Mouse (Mus musculus): ENCODE results near the gene Lkaaear1. TPM values are rescaled to one million over a fixed set of nuclear protein-coding genes. Genes with fewer than 3 reads are reported as not detected.
A peak's percentile ranks its signal among the peaks of the same experiment; 100 is the strongest.

Lkaaear1 gene
- polyA plus RNA-seq, 1 experiment from 2014 or later: not detected

GRCm38 (mm10) chr2:181680716-181681117 lies 17.5 kb downstream of the Lkaaear1 start:
- Histone ChIP-seq H3K9ac (replicated peaks) (peak overlapping the region; percentile 87), H3K9me3 (no peaks in the 10 kb centered on the region), H3K27me3 (no peaks in the 10 kb centered on the region), H3K4me2 (replicated peaks) (peak overlapping the region; percentile 92), H3K4me1 (peaks cover 22% of the 10 kb centered on the region), H3K36me3 (peaks cover 3% of the 10 kb centered on the region; the same call in 1 of the 2 replicates), H3K27ac (replicated peaks) (peak overlapping the region; percentile 41; the same call in 1 of the 2 replicates), H3K4me3 (peak overlapping the region; percentile 79)
- peak; percentile 48; the same call in 1 of the 2 replicates for ATAC-seq (replicated peaks)
- WGBS: 16% methylated on average over 7 of the region's 7 CpGs

DNA sequence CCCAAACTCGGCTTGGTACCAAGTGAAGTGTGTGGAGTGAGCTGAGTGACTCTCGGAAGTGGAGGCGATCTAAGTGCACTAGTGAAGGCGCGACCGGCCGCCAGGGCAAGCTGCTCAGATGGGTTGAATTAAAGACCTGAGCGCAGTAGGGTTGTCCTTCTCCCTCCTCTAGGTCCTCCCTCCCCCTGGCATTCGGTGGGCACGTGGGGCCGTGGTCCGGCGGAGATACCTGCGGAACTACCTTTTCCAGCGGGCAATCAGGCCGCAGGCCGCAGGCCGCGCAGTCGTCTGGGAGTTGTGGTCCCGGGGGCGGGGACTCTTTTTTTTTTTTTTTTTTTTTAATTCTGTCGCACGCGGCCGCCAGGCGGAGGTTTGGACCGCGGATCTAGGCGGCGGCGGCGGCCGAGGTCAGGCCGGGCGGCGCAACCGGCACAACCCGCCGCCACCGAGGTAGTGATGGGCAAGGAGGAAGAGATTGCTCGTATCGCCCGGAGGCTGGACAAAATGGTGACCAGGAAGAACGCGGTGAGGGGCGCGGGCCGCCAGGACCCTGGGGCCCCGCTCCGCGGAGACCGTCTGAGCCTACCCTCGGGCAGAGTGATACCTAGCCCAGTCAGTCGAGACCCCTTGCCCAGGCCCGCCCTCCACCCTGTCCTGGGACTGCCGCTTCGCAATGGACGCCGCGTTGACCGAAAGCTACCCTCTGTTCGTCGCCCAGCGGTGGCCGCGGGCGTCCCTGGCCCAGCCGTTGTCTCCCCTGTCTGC lies 18.1 kb downstream of the Lkaaear1 start, which contains the start of gene Tcea2:
TSS of gene Tcea2 (plus strand) at position 360 of the 765 bp plus-strand sequence.
- Histone ChIP-seq H3K9me3 (no peaks in the 10 kb centered on the region), H3K4me3 (peak within 1 kb of the TSS; percentile 79), H3K4me2 (replicated peaks) (peak within 1 kb of the TSS; percentile 92), H3K9ac (replicated peaks) (peak within 1 kb of the TSS; percentile 87), H3K27ac (replicated peaks) (peak within 1 kb of the TSS; percentile 51), H3K27me3 (no peaks in the 10 kb centered on the region), H3K4me1 (peaks cover 28% of the 10 kb centered on the region), H3K36me3 (peaks cover 3% of the 10 kb centered on the region; the same call in 1 of the 2 replicates)
- peak; percentile 53 for ATAC-seq (replicated peaks)
- WGBS: under 1% methylated on average over 69 of the region's 69 CpGs

- no peak overlapping the region for H3K4me3 ChIP-seq
- H3K36me3 ChIP-seq: no peaks in the 10 kb centered on the region
- H3K9ac ChIP-seq (replicated peaks): no peak overlapping the region
- H3K9me3 ChIP-seq: no peaks in the 10 kb centered on the region
- no peak overlapping the region for H3K4me2 ChIP-seq (replicated peaks)
- no peak overlapping the region for H3K27ac ChIP-seq (replicated peaks)
- H3K4me1 ChIP-seq: peaks cover 28% of the 10 kb centered on the region
- ATAC-seq (replicated peaks): peak; percentile 39
- WGBS: 42% methylated on average over 1 of the region's 1 CpGs
- peaks cover 7% of the 10 kb centered on the region for H3K27me3 ChIP-seq
Measured at GRCm38 (mm10) chr2:181678780-181679179, 19.5 kb downstream of the Lkaaear1 start.

- H3K9ac ChIP-seq (replicated peaks): no peak overlapping the region
Measured at GRCm38 (mm10) chr2:181677755-181678098, 20.5 kb downstream of the Lkaaear1 start.

GRCm38 (mm10) chr2:181677096-181677754 lies 21.0 kb downstream of the Lkaaear1 start:
- no peak overlapping the region for H3K9ac ChIP-seq (replicated peaks)
- peaks cover 28% of the 10 kb centered on the region for H3K4me1 ChIP-seq
- no peaks in the 10 kb centered on the region for H3K36me3 ChIP-seq
- H3K27ac ChIP-seq (replicated peaks): peak overlapping the region; percentile 17
- peaks cover 23% of the 10 kb centered on the region for H3K27me3 ChIP-seq
- no peak overlapping the region for H3K4me3 ChIP-seq
- ATAC-seq (replicated peaks): no peak
- H3K4me2 ChIP-seq (replicated peaks): no peak overlapping the region
- no peaks in the 10 kb centered on the region for H3K9me3 ChIP-seq
- 55% methylated on average over 5 of the region's 5 CpGs for WGBS

More at GRCm38 (mm10) chr2:181677755-181678098, 20.5 kb downstream of the Lkaaear1 start:
- no peak for ATAC-seq (replicated peaks)
- Histone ChIP-seq H3K27me3 (peaks cover 18% of the 10 kb centered on the region), H3K9me3 (no peaks in the 10 kb centered on the region), H3K4me3 (no peak overlapping the region), H3K36me3 (no peaks in the 10 kb centered on the region), H3K4me1 (peaks cover 28% of the 10 kb centered on the region), H3K4me2 (replicated peaks) (no peak overlapping the region), H3K27ac (replicated peaks) (no peak overlapping the region)
- WGBS: 60% methylated on average over 3 of the region's 3 CpGs

GRCm38 (mm10) chr2:181676424-181676823 lies 21.8 kb downstream of the Lkaaear1 start:
- WGBS: 27% methylated on average over 2 of the region's 2 CpGs
- no peak overlapping the region for H3K4me3 ChIP-seq
- no peak overlapping the region for H3K9ac ChIP-seq (replicated peaks)
- no peak overlapping the region for H3K4me2 ChIP-seq (replicated peaks)
- H3K27ac ChIP-seq (replicated peaks): peak overlapping the region; percentile 17; the same call in 1 of the 2 replicates
- H3K27me3 ChIP-seq: peaks cover 31% of the 10 kb centered on the region
- H3K36me3 ChIP-seq: no peaks in the 10 kb centered on the region
- peaks cover 27% of the 10 kb centered on the region for H3K4me1 ChIP-seq
- no peak for ATAC-seq (replicated peaks)
- no peaks in the 10 kb centered on the region for H3K9me3 ChIP-seq

GRCm38 (mm10) chr2:181675454-181675853 lies 22.8 kb downstream of the Lkaaear1 start:
- Histone ChIP-seq H3K9ac (replicated peaks) (no peak overlapping the region), H3K4me1 (peaks cover 27% of the 10 kb centered on the region), H3K9me3 (no peaks in the 10 kb centered on the region), H3K4me3 (no peak overlapping the region), H3K4me2 (replicated peaks) (peak overlapping the region; percentile 27), H3K27ac (replicated peaks) (peak overlapping the region; percentile 17; the same call in 1 of the 2 replicates), H3K36me3 (no peaks in the 10 kb centered on the region), H3K27me3 (peaks cover 40% of the 10 kb centered on the region)
- no peak for ATAC-seq (replicated peaks)
- WGBS: 6% methylated on average over 14 of the region's 14 CpGs

DNA sequence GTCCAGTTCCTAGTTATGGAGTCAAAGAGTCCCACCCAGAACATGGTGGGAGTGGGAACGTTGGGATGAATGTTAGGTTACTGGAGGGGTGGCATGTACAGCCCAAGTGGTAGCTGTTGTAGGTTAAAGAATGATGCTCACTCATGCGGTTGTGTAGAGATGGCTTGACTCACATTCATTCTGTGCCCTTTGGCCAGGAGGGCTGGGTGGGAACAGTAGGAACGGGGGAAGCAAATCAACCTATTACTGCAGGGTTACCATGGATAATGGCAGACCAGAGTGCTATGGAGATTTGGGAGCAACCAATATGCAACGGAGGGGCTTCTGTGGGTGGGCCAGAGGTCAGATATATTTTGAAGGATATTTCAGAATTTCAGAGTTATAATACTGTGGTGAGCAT lies 23.3 kb downstream of the Lkaaear1 start:
- Histone ChIP-seq H3K9me3 (no peaks in the 10 kb centered on the region), H3K4me3 (no peak overlapping the region), H3K9ac (replicated peaks) (no peak overlapping the region), H3K4me1 (peaks cover 31% of the 10 kb centered on the region), H3K4me2 (replicated peaks) (no peak overlapping the region), H3K36me3 (no peaks in the 10 kb centered on the region), H3K27me3 (peaks cover 46% of the 10 kb centered on the region), H3K27ac (replicated peaks) (no peak overlapping the region)
- no peak for ATAC-seq (replicated peaks)
- whole genome bisulfite sequencing: 75% methylated on average over 4 of the region's 4 CpGs

DNA sequence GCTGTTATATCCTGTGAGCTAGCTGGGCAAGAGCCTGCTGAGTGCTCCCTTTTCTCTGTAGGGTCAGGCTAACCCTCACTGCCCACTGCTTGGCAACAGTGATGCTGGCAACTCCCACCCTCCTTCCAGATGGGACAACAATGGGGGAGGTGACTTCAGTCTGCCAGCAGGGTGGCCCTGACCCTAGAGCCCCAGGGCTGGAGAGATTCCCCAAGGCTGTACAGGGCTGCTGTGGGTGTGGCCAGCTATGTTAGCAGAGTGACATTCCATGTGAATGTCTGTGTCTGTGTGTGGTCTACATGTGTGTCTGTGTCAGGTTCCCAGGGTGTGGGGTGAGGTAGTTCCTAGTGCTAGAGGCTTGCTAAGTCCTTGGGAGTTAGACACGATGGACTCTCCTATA lies 24.7 kb downstream of the Lkaaear1 start:
- Histone ChIP-seq H3K9me3 (no peaks in the 10 kb centered on the region), H3K9ac (replicated peaks) (no peak overlapping the region), H3K4me2 (replicated peaks) (no peak overlapping the region), H3K27ac (replicated peaks) (no peak overlapping the region), H3K36me3 (no peaks in the 10 kb centered on the region), H3K4me1 (peaks cover 25% of the 10 kb centered on the region), H3K4me3 (no peak overlapping the region), H3K27me3 (peaks cover 60% of the 10 kb centered on the region)
- 58% methylated on average over 1 of the region's 1 CpGs for WGBS
- ATAC-seq (replicated peaks): no peak

- peaks cover 25% of the 10 kb centered on the region for H3K4me1 ChIP-seq
- H3K27ac ChIP-seq (replicated peaks): no peak overlapping the region
- no peak overlapping the region for H3K4me3 ChIP-seq
- peaks cover 64% of the 10 kb centered on the region for H3K27me3 ChIP-seq
- H3K9ac ChIP-seq (replicated peaks): no peak overlapping the region
- no peak for ATAC-seq (replicated peaks)
- no peak overlapping the region for H3K4me2 ChIP-seq (replicated peaks)
- no peaks in the 10 kb centered on the region for H3K9me3 ChIP-seq
- no peaks in the 10 kb centered on the region for H3K36me3 ChIP-seq
- WGBS: 20% methylated on average over 7 of the region's 7 CpGs
Measured at GRCm38 (mm10) chr2:181671984-181672383, 26.3 kb downstream of the Lkaaear1 start.

GRCm38 (mm10) chr2:181671326-181671725 lies 26.9 kb downstream of the Lkaaear1 start, which contains the start of gene Sox18:
Sox18 (minus strand) TSS chr2:181671640.
- Histone ChIP-seq H3K4me1 (peaks cover 25% of the 10 kb centered on the region), H3K27me3 (peaks cover 64% of the 10 kb centered on the region), H3K4me3 (peak within 1 kb of the TSS; percentile 43), H3K9ac (replicated peaks) (peak within 1 kb of the TSS; percentile 27), H3K4me2 (replicated peaks) (peak within 1 kb of the TSS; percentile 58), H3K9me3 (no peaks in the 10 kb centered on the region), H3K36me3 (no peaks in the 10 kb centered on the region), H3K27ac (replicated peaks) (no peak within 1 kb of the TSS)
- ATAC-seq (replicated peaks): 0 out of 2 replicates have a peak, but pooled peaks have one; percentile 38
- under 1% methylated on average over 42 of the region's 43 CpGs for WGBS

DNA sequence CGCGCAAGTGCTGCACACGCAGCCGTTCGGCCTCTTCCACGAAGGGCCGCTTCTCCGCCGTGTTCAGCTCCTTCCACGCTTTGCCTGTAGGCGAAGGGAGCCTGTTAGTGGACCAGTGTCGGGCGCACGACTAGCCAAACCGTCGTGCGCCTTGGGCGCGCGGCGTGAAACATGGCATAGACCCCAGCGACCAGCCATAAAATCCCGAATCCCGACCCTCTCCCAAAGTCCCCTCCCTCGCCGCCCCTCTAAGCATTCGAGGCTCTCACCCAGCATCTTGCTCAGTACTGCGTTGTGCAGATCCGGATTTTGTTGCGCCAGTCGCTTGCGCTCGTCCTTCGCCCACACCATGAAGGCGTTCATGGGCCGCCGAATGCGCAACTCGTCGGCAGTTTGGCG lies 27.3 kb downstream of the Lkaaear1 start:
- ATAC-seq (replicated peaks): no peak
- Histone ChIP-seq H3K27me3 (peaks cover 64% of the 10 kb centered on the region), H3K9ac (replicated peaks) (peak overlapping the region; percentile 27; the same call in 1 of the 2 replicates), H3K4me1 (peaks cover 25% of the 10 kb centered on the region), H3K9me3 (no peaks in the 10 kb centered on the region), H3K27ac (replicated peaks) (no peak overlapping the region), H3K36me3 (no peaks in the 10 kb centered on the region), H3K4me3 (peak overlapping the region; percentile 43), H3K4me2 (replicated peaks) (peak overlapping the region; percentile 58)
- WGBS: 1% methylated on average over 41 of the region's 41 CpGs
